Mouse (Mus musculus) activated CD4-positive, CD25-positive, alpha-beta regulatory T cell, adult 4 months (primary cell): ENCODE data around the gene Ampd3. TPM values are rescaled to one million over a fixed set of nuclear protein-coding genes. Genes with fewer than 3 reads are reported as not detected.

Source experiments
- ATAC-seq: one replicate; pipeline ENCODE4 v1.8.0; 2017
- polyA plus RNA-seq, 2 experiments: library from polyadenylated mRNA; unstranded; fragments of 100-300 nt; shearing (Covaris generic); gene quantifications; one replicate each; pipeline ENCODE4 v1.2.1; 2017

The Ampd3 gene
- polyA plus RNA-seq, 2 experiments from 2014 or later, result 3.7 to 3.9 TPM

GRCm38 (mm10) chr7:110803131-110803530 is 35.1 kb downstream of the Ampd3 start:
- ATAC-seq, result no peak

GRCm38 (mm10) chr7:110804266-110804665 is 36.3 kb downstream of the Ampd3 start:
- no peak for ATAC-seq

- no peak for ATAC-seq
Measured at GRCm38 (mm10) chr7:110807460-110808030, 39.5 kb downstream of the Ampd3 start.

- no peak for ATAC-seq
Measured at GRCm38 (mm10) chr7:110808962-110809361, 41.0 kb downstream of the Ampd3 start.

- ATAC-seq, result no peak
Measured at GRCm38 (mm10) chr7:110809585-110810557, 41.9 kb downstream of the Ampd3 start.

GRCm38 (mm10) chr7:110810995-110811394 is 43.0 kb downstream of the Ampd3 start:
- ATAC-seq, result no peak

GRCm38 (mm10) chr7:110811529-110811928 is 43.5 kb downstream of the Ampd3 start:
- no peak for ATAC-seq

- no peak for ATAC-seq
Measured at GRCm38 (mm10) chr7:110813983-110814382, 46.0 kb downstream of the Ampd3 start.

- peak; percentile 83 for ATAC-seq
Measured at GRCm38 (mm10) chr7:110816037-110816436, 48.0 kb downstream of the Ampd3 start.

GRCm38 (mm10) chr7:110818206-110818605 is 50.2 kb downstream of the Ampd3 start:
- no peak for ATAC-seq

GRCm38 (mm10) chr7:110818787-110819350 is 50.9 kb downstream of the Ampd3 start:
- no peak for ATAC-seq

- no peak for ATAC-seq
Measured at GRCm38 (mm10) chr7:110821068-110821467, 53.1 kb downstream of the Ampd3 start.

GRCm38 (mm10) chr7:110821653-110822052 is 53.6 kb downstream of the Ampd3 start:
- no peak for ATAC-seq

- ATAC-seq, result no peak
Measured at GRCm38 (mm10) chr7:110822055-110822454, 54.0 kb downstream of the Ampd3 start.

- no peak for ATAC-seq
Measured at GRCm38 (mm10) chr7:110823076-110823475, 55.1 kb downstream of the Ampd3 start.

- no peak for ATAC-seq
Measured at GRCm38 (mm10) chr7:110823593-110823992, 55.6 kb downstream of the Ampd3 start.

GRCm38 (mm10) chr7:110823995-110824953 is 56.3 kb downstream of the Ampd3 start:
- no peak for ATAC-seq

GRCm38 (mm10) chr7:110833024-110833423 is 65.0 kb downstream of the Ampd3 start:
- no peak for ATAC-seq

- ATAC-seq, result no peak
Measured at GRCm38 (mm10) chr7:110834018-110834417, 66.0 kb downstream of the Ampd3 start.

- no peak for ATAC-seq
Measured at GRCm38 (mm10) chr7:110834522-110834921, 66.5 kb downstream of the Ampd3 start.

GRCm38 (mm10) chr7:110840332-110840731 is 72.3 kb downstream of the Ampd3 start:
- ATAC-seq, result no peak
